Mouse (Mus musculus) limb, embryonic 14.5 days (tissue): ENCODE results near the gene Plekha7. TPM values are rescaled to one million over a fixed set of nuclear protein-coding genes. Genes with fewer than 3 reads are reported as not detected.

Experiments
- ATAC-seq: fragments of 200-750 bp; cut with Nextera tagmentation; 2 replicates; pipeline ENCODE4 v1.8.0; 2017; ENCODE audit warnings: low read depth, moderate number of reproducible peaks, moderate TSS enrichment; ENCODE audit not compliant: low FRiP score
- DNase-seq: peaks from one replicate; pipeline ENCODE4 v3.0.0-alpha.2; 2015; ENCODE audit warnings: low spot score
- H3K27ac ChIP-seq: fragments of 300-500 bp; sonication (generic); replicated peaks from 2 replicates; pipeline ENCODE4 v1.5.1; 2014; ENCODE audit warnings: low read depth, mild to moderate bottlenecking, low read length, moderate library complexity, mixed read lengths
- H3K27me3 ChIP-seq: fragments of 300-500 bp; sonication (generic); 2 replicates; pipeline ENCODE4 v1.6.1; 2014; ENCODE audit warnings: low read length, mixed read lengths; ENCODE audit not compliant: control insufficient read depth, insufficient read depth
- H3K36me3 ChIP-seq: fragments of 300-500 bp; sonication (generic); 2 replicates; pipeline ENCODE4 v1.6.1; 2014; ENCODE audit warnings: mild to moderate bottlenecking, low read length, moderate library complexity, mixed read lengths; ENCODE audit not compliant: control insufficient read depth, insufficient read depth
- H3K4me1 ChIP-seq: fragments of 300-500 bp; sonication (generic); 2 replicates; pipeline ENCODE4 v1.6.1; 2014; ENCODE audit warnings: antibody characterized with exemption, low read length, mixed read lengths; ENCODE audit not compliant: control insufficient read depth, insufficient read depth
- H3K4me2 ChIP-seq: fragments of 300-500 bp; sonication (generic); replicated peaks from 2 replicates; pipeline ENCODE4 v1.6.1; 2014; ENCODE audit warnings: low read depth, mild to moderate bottlenecking, low read length, moderate library complexity; ENCODE audit not compliant: severe bottlenecking
- H3K4me3 ChIP-seq: fragments of 300-500 bp; sonication (generic); replicated peaks from 2 replicates; pipeline ENCODE4 v1.5.1; 2014; ENCODE audit warnings: low read length
- H3K9ac ChIP-seq: fragments of 300-500 bp; sonication (generic); 2 replicates; pipeline ENCODE4 v1.6.1; 2014; ENCODE audit warnings: mild to moderate bottlenecking, low read depth, low read length, moderate library complexity; ENCODE audit not compliant: severe bottlenecking
- H3K9me3 ChIP-seq: fragments of 300-500 bp; sonication (generic); 2 replicates; pipeline ENCODE4 v1.6.1; 2016; ENCODE audit warnings: low read length; ENCODE audit not compliant: control insufficient read depth
- POLR2A ChIP-seq: fragments of 200-500 bp; IDR thresholded peaks from 2 replicates; pipeline ENCODE4 v1.8.0; 2012; ENCODE audit warnings: inconsistent platforms, mild to moderate bottlenecking, moderate library complexity, borderline replicate concordance; ENCODE audit not compliant: insufficient read depth, insufficient read length; ENCODE audit errors: extremely low read depth
- WGBS: fragments of 180-500 bp; shearing (Covaris S2); extraction: QIAGEN DNeasy Blood & Tissue Kit; methylation state at CpG from one replicate; pipeline ENCODE4 v1.1.7; 2014; 5-methylcytosine and 5-hydroxymethylcytosine counted together
- polyA plus RNA-seq, 2 experiments: library from polyadenylated mRNA; depleted of rRNA in 1 of 2; stranded (reverse) in 1 of 2; unstranded in 1 of 2; fragments of >200 nt; fragmentation: Nextera tagmentation in 1 of 2; extraction: Ambion mirVana in 1 of 2; gene quantifications; 2 replicates each; pipeline versions ENCODE4 v1.2.1 to v1.2.3; 2012 to 2014

Plekha7 gene
- polyA plus RNA-seq, 2 experiments: 9.9 to 14.3 TPM

- ATAC-seq (no peak), DNase-seq (no peak)
- Histone ChIP-seq H3K4me1 (peaks cover 5% of the 10 kb centered on the region; the same call in 1 of the 2 replicates), H3K27me3 (peaks cover 13% of the 10 kb centered on the region), H3K27ac (no peak overlapping the region), H3K4me3 (no peak overlapping the region), H3K36me3 (no peaks in the 10 kb centered on the region), H3K9ac (no peak overlapping the region), H3K4me2 (no peak overlapping the region), H3K9me3 (no peaks in the 10 kb centered on the region)
- WGBS: 24% methylated on average over 9 of the region's 9 CpGs
- TF ChIP-seq POLR2A: no peak
Measured at GRCm38 (mm10) chr7:116309456-116309855, 1.3 kb upstream of the Plekha7 start.

- Histone ChIP-seq H3K4me2 (peak overlapping the region; percentile 100), H3K9ac (no peak overlapping the region), H3K9me3 (no peaks in the 10 kb centered on the region), H3K36me3 (no peaks in the 10 kb centered on the region), H3K4me3 (peak overlapping the region; percentile 69), H3K4me1 (peaks cover 5% of the 10 kb centered on the region; the same call in 1 of the 2 replicates), H3K27ac (no peak overlapping the region), H3K27me3 (peaks cover 13% of the 10 kb centered on the region)
- DNase-seq: no peak
- TF ChIP-seq POLR2A: no peak
- 4% methylated on average over 14 of the region's 16 CpGs for WGBS
- ATAC-seq: no peak
Measured at GRCm38 (mm10) chr7:116308632-116308991, 436 bp upstream of the Plekha7 start.

GRCm38 (mm10) chr7:116307099-116307870 lies 891 bp downstream of the Plekha7 start:
- DNase-seq (peak; percentile 68), ATAC-seq (peak; percentile 80)
- peak overlapping the region; percentile 100 for H3K4me2 ChIP-seq
- H3K4me3 ChIP-seq: peak overlapping the region; percentile 69
- TF ChIP-seq POLR2A: no peak
- peaks cover 13% of the 10 kb centered on the region for H3K27me3 ChIP-seq
- 2% methylated on average over 51 of the region's 63 CpGs for WGBS
- H3K4me1 ChIP-seq: peaks cover 5% of the 10 kb centered on the region; the same call in 1 of the 2 replicates
- no peaks in the 10 kb centered on the region for H3K36me3 ChIP-seq
- H3K9me3 ChIP-seq: no peaks in the 10 kb centered on the region
- peak overlapping the region; percentile 47 for H3K9ac ChIP-seq
- H3K27ac ChIP-seq: no peak overlapping the region

GRCm38 (mm10) chr7:116306601-116307000 lies 1.6 kb downstream of the Plekha7 start:
- WGBS: 20% methylated on average over 5 of the region's 5 CpGs
- no peaks in the 10 kb centered on the region for H3K36me3 ChIP-seq
- no peak for DNase-seq
- ATAC-seq: no peak
- H3K9ac ChIP-seq: no peak overlapping the region
- H3K9me3 ChIP-seq: no peaks in the 10 kb centered on the region
- peaks cover 5% of the 10 kb centered on the region; the same call in 1 of the 2 replicates for H3K4me1 ChIP-seq
- peaks cover 13% of the 10 kb centered on the region for H3K27me3 ChIP-seq
- no peak for TF ChIP-seq POLR2A
- no peak overlapping the region for H3K27ac ChIP-seq
- peak overlapping the region; percentile 100 for H3K4me2 ChIP-seq
- peak overlapping the region; percentile 69 for H3K4me3 ChIP-seq

- Histone ChIP-seq H3K4me1 (no peaks in the 10 kb centered on the region), H3K9me3 (no peaks in the 10 kb centered on the region), H3K4me2 (no peak overlapping the region), H3K27me3 (no peaks in the 10 kb centered on the region; the same call in 1 of the 2 replicates), H3K36me3 (no peaks in the 10 kb centered on the region), H3K9ac (no peak overlapping the region), H3K27ac (no peak overlapping the region), H3K4me3 (no peak overlapping the region)
- ATAC-seq (no peak), DNase-seq (no peak)
- 84% methylated on average over 5 of the region's 5 CpGs for WGBS
- TF ChIP-seq POLR2A: no peak
Measured at GRCm38 (mm10) chr7:116301661-116302311, 6.4 kb downstream of the Plekha7 start.
